Mouse (Mus musculus) liver, embryonic 14.5 days (tissue): ENCODE results near the gene Eml3. TPM values are rescaled to one million over a fixed set of nuclear protein-coding genes. Genes with fewer than 3 reads are reported as not detected.

Experiments used
- ATAC-seq: fragments of 200-750 bp; cut with Nextera tagmentation; 2 replicates; pipeline ENCODE4 v1.8.0; 2017; ENCODE audit warnings: moderate number of reproducible peaks, mild to moderate bottlenecking, moderate library complexity; ENCODE audit not compliant: insufficient read depth
- DNase-seq, 3 experiments: peaks; one replicate each; pipeline ENCODE4 v3.0.0-alpha.2; 2012 to 2013; ENCODE audit warnings: low read depth in 3 of 3, low spot score in 3 of 3
- H3K27ac ChIP-seq: fragments of 300-500 bp; sonication (generic); 2 replicates; pipeline ENCODE4 v1.5.1; 2014; ENCODE audit warnings: moderate library complexity, mild to moderate bottlenecking, control low read depth, inconsistent platforms
- H3K27me3 ChIP-seq: fragments of 300-500 bp; sonication (generic); 2 replicates; pipeline ENCODE4 v1.6.1; 2014; ENCODE audit warnings: mild to moderate bottlenecking, low read length, moderate library complexity; ENCODE audit not compliant: control insufficient read depth, insufficient read depth
- H3K36me3 ChIP-seq: fragments of 300-500 bp; sonication (generic); replicated peaks from 2 replicates; pipeline ENCODE4 v1.6.1; 2014; ENCODE audit warnings: low read depth; ENCODE audit not compliant: control insufficient read depth, insufficient read depth
- H3K4me1 ChIP-seq, 2 experiments: fragments of 200-500 bp in 1 of 2; fragments of 300-500 bp in 1 of 2; sonication (generic) in 1 of 2; replicated peaks; 2 replicates each; pipeline ENCODE4 v1.6.1; 2012 to 2014; ENCODE audit warnings: antibody characterized with exemption in 1 of 2, inconsistent platforms in 1 of 2, low read length in 1 of 2; ENCODE audit not compliant: control insufficient read depth in 2 of 2, insufficient read depth in 2 of 2
- H3K4me2 ChIP-seq: fragments of 300-500 bp; sonication (generic); 2 replicates; pipeline ENCODE4 v1.6.1; 2014; ENCODE audit warnings: low read depth, mild to moderate bottlenecking, control low read depth, moderate library complexity
- H3K4me3 ChIP-seq, 2 experiments: fragments of 200-500 bp in 1 of 2; fragments of 300-500 bp in 1 of 2; sonication (generic) in 1 of 2; 2 replicates each; pipeline ENCODE4 v1.5.1; 2012 to 2014; ENCODE audit warnings: low read depth in 2 of 2, low read length in 2 of 2, mild to moderate bottlenecking in 2 of 2, control low read depth in 1 of 2, inconsistent platforms in 1 of 2, moderate library complexity in 1 of 2; ENCODE audit not compliant: insufficient read depth in 1 of 2
- H3K9ac ChIP-seq: fragments of 300-500 bp; sonication (generic); replicated peaks from 2 replicates; pipeline ENCODE4 v1.6.1; 2014; ENCODE audit warnings: mild to moderate bottlenecking, control low read depth, moderate library complexity
- H3K9me3 ChIP-seq: fragments of 300-500 bp; sonication (generic); 2 replicates; pipeline ENCODE4 v1.6.1; 2016; ENCODE audit warnings: low read length, mixed read lengths; ENCODE audit not compliant: control insufficient read depth
- CTCF ChIP-seq: IDR thresholded peaks from 2 replicates; pipeline ENCODE4 v1.5.1; 2016; ENCODE audit warnings: antibody characterized with exemption, low read depth, control low read depth
- EP300 ChIP-seq: IDR thresholded peaks from 2 replicates; pipeline ENCODE4 v1.6.1; 2016; ENCODE audit warnings: antibody characterized with exemption, low read depth
- WGBS: fragments of 180-500 bp; shearing (Covaris S2); extraction: QIAGEN DNeasy Blood & Tissue Kit; methylation state at CpG from one replicate; pipeline ENCODE4 v1.1.7; 2014; ENCODE audit not compliant: insufficient replicate concordance; 5-methylcytosine and 5-hydroxymethylcytosine counted together
- polyA plus RNA-seq, 2 experiments: library from polyadenylated mRNA; depleted of rRNA in 1 of 2; stranded (reverse) in 1 of 2; unstranded in 1 of 2; fragments of >200 nt; fragmentation: Nextera tagmentation in 1 of 2; extraction: Ambion mirVana in 1 of 2; gene quantifications; 2 replicates each; pipeline versions ENCODE4 v1.2.1 to v1.2.3; 2012 to 2014

Eml3 gene
- polyA plus RNA-seq, 2 experiments = 5.6 to 11.0 TPM

- WGBS = 29% methylated on average over 1 of the region's 1 CpGs
- no peak for DNase-seq
- H3K4me3 ChIP-seq = peak overlapping the region; percentile 19 to 75; a peak in 2 of 4 replicates
- no peaks in the 10 kb centered on the region for H3K9me3 ChIP-seq
- H3K27me3 ChIP-seq = no peaks in the 10 kb centered on the region
- TF ChIP-seq EP300 (no peak), CTCF (no peak)
- H3K9ac ChIP-seq = peak overlapping the region; percentile 72
- no peak for ATAC-seq
- H3K4me2 ChIP-seq = peak overlapping the region; percentile 95
- peaks cover 13 to 19% of the 10 kb centered on the region in 2 experiments for H3K4me1 ChIP-seq
- H3K27ac ChIP-seq = peak overlapping the region; percentile 77
- H3K36me3 ChIP-seq = peaks cover 12% of the 10 kb centered on the region
These were observed 42.3 kb upstream of the Eml3 start for GRCm38 (mm10) chr19:8886916-8887584.

- Histone ChIP-seq H3K27ac (peak overlapping the region; percentile 77), H3K4me1 (peaks cover 13 to 19% of the 10 kb centered on the region in 2 experiments), H3K4me3 (peak overlapping the region; percentile 75 to 97), H3K36me3 (peaks cover 12% of the 10 kb centered on the region), H3K9ac (peak overlapping the region; percentile 72), H3K4me2 (peak overlapping the region; percentile 95), H3K27me3 (no peaks in the 10 kb centered on the region), H3K9me3 (no peaks in the 10 kb centered on the region)
- ATAC-seq = no peak
- 8% methylated on average over 19 of the region's 19 CpGs for WGBS
- TF ChIP-seq EP300 (no peak; the same call in 1 of the 2 replicates), CTCF (no peak)
- peak in 1 of 3 experiments; percentile 47 for DNase-seq
These were observed 41.5 kb upstream of the Eml3 start for GRCm38 (mm10) chr19:8887585-8888463.

GRCm38 (mm10) chr19:8888511-8889385 lies 40.6 kb upstream of the Eml3 start, which contains the start of the genes 1810009A15Rik and Gm49416:
Gene 1810009A15Rik, plus strand, starts transcription at chr19:8888853.
Gene Gm49416, plus strand, starts transcription at chr19:8888926.
- Histone ChIP-seq H3K4me3 (peak within 1 kb of the TSS; percentile 75 to 97), H3K4me1 (peaks cover 13 to 19% of the 10 kb centered on the region in 2 experiments), H3K36me3 (peaks cover 12% of the 10 kb centered on the region), H3K9me3 (no peaks in the 10 kb centered on the region), H3K27me3 (no peaks in the 10 kb centered on the region), H3K4me2 (peak within 1 kb of the TSS; percentile 95), H3K27ac (peak within 1 kb of the TSS; percentile 78), H3K9ac (peak within 1 kb of the TSS; percentile 72)
- under 1% methylated on average over 58 of the region's 58 CpGs for WGBS
- DNase-seq = peak; percentile 94 to 95 (median 95)
- ATAC-seq = peak; percentile 89
- TF ChIP-seq CTCF = no peak
- TF ChIP-seq EP300 = no peak

- H3K4me3 ChIP-seq = peak within 1 kb of the TSS; percentile 93 to 98
- H3K4me2 ChIP-seq = peak within 1 kb of the TSS; percentile 83
- ATAC-seq (peak; percentile 60), DNase-seq (peak; percentile 78 to 81 (median 79))
- no peaks in the 10 kb centered on the region for H3K9me3 ChIP-seq
- peak within 1 kb of the TSS; percentile 91 for H3K27ac ChIP-seq
- WGBS = 1% methylated on average over 54 of the region's 54 CpGs
- peak within 1 kb of the TSS; percentile 98 for H3K9ac ChIP-seq
- no peaks in the 10 kb centered on the region for H3K27me3 ChIP-seq
- TF ChIP-seq EP300 = no peak
- no peak for TF ChIP-seq CTCF
- H3K36me3 ChIP-seq = peaks cover 29% of the 10 kb centered on the region
- H3K4me1 ChIP-seq = peaks cover 6 to 22% of the 10 kb centered on the region in 2 experiments
These were observed 36.3 kb upstream of the Eml3 start, which contains the start of gene Ints5 for GRCm38 (mm10) chr19:8892829-8893766. Gene Ints5, plus strand, starts transcription at chr19:8893005.
